Mouse (Mus musculus) right cerebral cortex, adult 18-20 months (tissue): ENCODE results near the gene Ccdc78.

Source experiments
- DNase-seq: peaks from one replicate; pipeline ENCODE4 v3.0.0; 2022; ENCODE audit warnings: mixed read lengths

Ccdc78 gene

DNA sequence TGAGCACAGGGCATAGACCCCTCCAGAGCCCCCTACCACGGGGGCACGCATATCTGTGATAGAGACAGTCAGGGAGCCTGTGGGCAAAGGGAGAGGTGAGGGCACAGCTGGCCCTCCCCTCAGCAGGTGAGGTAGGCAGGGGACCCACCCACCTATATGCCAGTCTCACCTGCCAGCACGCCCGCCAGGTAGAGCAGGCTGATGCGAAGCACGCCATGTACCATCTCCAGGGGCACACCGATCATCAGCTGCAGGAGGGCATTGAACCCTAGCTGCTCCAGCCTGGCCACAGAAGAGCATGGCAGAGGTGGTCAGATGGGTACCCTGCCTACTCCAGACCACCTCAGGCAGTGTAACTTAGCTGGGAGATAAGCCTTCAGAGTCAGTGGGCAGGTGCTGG is 48.9 kb downstream of the Ccdc78 start:
- DNase-seq: no peak

GRCm38 (mm10) chr17:25835816-25836215 is 49.4 kb downstream of the Ccdc78 start:
- DNase-seq: no peak

DNA sequence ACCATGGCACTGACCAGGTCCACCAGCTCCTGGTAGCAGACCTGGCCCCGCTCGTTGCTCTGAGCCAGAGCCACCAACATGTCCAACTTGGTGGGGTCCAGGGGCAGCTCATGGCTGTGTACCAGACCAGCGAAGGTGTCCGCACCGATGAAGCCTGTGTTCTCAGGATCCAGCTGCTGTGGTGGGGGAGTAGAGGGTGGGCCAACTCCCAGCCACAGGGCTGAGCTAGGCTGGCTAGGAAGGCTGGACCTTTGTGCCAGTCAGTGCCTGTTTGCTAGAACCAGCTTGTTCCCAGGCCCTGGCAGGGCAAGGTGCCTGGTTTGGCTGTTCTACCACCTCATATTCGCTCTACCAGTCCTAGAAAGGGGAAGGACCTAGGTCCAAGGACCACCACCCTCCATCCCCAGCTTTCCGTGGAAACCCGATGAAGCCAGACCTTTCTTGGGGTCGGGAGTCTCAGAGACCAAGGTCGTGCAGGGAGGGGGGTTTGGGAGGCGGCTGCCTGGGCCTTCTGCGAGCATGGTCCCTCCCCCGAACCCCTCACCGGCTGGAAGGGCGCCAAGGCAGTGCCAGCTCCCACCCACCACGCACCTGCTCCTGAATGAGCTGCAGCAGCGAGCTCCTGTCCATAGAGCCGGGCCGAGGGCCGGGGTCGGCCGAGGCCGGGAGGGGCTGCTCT is 50.2 kb downstream of the Ccdc78 start:
- DNase-seq: no peak

GRCm38 (mm10) chr17:25837076-25837410 is 50.7 kb downstream of the Ccdc78 start, which contains the start of gene Rhbdl1:
Gene Rhbdl1 (minus strand): TSS chr17:25837295.
- DNase-seq: peak; percentile 90

DNA sequence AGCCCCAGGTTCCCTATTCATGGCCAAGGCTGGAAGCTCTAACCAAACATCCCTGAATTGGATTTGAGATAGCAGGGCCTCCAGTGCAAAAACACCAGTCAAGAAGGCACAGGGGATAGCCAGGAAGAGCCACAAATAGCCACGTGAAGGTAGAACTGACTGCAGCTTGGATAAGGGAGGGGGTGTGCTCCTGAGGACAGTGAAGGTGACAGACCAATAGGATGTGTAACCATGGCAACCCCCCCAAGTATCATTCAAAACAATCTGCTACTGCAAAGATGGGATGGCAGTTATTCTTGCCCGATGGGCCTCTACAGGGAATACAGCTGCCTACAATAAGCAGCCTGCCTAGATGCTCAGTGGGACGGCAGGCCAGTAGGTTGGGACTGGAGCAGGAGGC is 51.2 kb downstream of the Ccdc78 start:
- no peak for DNase-seq

- no peak for DNase-seq
Observed at GRCm38 (mm10) chr17:25838904-25839303, 52.5 kb downstream of the Ccdc78 start.

DNA sequence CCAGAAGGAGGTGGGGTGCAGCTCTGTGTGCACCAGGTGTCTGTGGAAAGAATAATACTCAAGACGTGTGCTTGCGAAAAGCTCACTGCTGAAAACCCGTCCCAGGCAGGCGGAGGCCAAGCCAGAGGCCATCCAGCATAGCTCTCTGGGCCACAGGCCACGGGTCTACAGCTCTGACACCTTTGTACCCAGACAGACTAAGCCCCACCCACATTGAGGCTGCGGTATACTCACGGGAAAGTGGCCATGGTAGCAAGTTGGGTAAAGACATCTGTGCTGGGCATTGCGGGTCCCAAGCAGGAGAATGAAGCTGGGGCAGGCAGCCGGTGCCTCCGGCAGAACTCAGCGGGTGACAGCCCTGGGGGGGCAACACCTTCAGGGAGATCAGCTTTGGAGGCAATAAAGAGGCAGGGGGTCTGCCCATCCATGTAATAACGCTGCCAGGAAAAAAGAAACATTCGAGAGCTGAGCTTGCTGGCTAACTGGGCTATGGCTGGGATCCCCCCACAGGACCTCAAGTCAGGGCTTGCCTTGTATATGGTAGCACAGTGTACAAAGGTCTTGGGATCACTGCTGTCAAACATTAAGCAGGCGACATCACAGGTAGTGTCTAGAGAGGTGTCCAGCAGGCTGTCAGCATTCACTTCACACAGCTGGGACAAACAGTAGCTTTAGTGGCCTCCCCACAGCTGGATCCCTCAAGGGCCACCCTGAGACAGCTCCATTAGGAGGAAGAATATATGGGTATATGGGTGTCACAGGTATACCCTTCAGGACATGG is 53.3 kb downstream of the Ccdc78 start:
- no peak for DNase-seq
